Mouse (Mus musculus): ENCODE results near the gene Gm21411.
A peak's percentile ranks its signal among the peaks of the same experiment; 100 is the strongest.
"Not testable (repeated sequence)": the region's sequence is repeated elsewhere in the genome, so short reads cannot be mapped to it uniquely, and the experiment has no call there.

Gm21411 gene

DNA sequence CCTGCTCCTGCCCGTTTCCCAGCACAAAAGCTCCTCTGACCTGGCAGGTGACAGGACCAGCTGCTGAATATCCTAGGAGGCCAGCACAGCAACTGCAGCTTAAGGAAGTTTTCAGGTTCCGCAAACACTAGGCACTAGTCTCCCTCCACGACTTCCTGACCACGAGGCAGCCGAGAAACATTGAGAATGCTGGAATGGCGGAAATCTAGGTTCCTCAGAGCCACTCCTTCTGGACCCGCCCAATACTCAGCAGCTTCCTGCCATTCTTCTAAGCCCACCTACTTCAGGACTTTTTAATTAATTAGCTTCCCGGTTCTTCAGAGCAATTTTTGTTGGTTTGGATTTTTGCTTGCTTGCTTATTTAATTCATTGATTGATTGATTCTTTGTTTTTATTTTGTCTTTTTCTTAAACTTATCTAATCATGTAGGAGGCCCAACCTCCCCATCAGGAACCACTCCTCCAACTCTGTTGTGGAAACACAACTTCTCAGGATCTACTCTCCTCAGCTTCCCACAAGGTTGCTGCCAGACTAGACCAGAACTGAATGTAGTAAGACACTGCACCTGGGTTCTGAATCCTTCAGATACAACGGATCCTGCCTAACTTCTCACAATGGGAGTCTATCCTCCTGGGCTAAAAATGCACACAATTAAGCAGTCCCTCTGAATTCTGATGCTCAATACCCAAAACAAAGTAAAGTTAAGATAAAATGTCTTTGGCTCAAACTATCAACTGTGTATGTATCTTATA lies at the start of gene Gm21411:
TSS of gene Gm21411 (minus strand) at position 205 of the 752 bp plus-strand sequence.
- not testable (repeated sequence) for DNase-seq (ENCODE audit: low spot score in 2 of 2)

DNA sequence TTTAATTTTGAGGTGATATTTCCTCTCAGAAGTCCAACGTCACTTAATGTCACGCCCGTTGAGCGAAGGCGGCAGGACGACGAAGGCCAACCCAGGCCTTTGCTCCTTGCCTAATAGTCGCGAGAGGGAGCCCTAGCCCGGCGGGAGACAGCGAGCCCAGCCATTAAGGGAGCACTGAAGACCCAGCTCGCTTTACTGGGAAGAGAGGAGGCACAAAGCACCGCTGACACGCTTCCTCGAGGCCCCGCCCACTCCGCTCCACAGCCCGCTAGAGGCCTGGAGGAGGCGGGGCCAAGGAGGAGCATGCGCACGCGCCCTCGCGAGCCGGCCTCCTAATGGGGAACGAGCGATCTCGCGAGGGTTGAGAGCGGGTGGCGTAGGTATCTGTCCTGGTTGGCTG lies 32.3 kb upstream of the Gm21411 start:
- not testable (repeated sequence) for DNase-seq (ENCODE audit: low spot score in 2 of 2)

DNA sequence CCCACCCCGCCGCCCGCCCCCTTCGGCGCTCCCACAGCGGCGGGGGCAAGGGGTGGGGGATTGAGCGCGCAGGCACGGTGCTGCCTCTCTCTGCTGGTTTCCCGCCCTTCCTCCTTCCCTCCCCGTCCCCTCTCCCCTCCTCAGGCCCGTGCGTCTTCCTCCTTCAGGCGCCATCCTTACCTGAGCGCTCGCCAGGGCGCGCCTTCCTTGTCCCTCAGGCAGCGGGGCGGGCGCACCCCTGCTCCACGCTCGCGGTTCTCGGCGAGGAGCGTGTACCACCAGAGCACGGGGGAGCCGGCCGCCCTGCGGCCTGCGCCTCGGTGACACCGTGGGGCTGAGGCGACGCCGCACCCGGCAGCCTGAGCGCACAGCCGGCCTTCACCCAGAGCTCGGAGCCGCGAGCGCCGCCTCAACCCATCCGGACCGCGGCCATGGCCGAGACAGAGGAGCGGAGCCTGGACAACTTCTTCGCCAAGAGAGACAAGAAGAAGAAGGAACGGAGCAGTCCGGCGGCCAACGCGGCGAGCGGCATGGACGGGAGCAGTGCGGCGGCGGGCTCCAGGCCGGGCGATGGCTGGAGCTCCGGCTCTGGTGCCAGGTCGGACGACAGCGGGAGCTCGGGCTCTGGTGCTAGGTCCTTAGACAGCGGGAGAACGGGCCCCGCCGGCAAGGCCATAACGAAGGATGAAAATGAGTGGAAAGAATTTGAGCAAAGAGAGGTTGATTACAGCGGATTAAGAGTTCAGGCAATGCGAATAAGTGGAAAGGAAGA lies 23.1 kb upstream of the Gm21411 start:
- no peak for DNase-seq (ENCODE audit: low spot score in 2 of 2)

DNA sequence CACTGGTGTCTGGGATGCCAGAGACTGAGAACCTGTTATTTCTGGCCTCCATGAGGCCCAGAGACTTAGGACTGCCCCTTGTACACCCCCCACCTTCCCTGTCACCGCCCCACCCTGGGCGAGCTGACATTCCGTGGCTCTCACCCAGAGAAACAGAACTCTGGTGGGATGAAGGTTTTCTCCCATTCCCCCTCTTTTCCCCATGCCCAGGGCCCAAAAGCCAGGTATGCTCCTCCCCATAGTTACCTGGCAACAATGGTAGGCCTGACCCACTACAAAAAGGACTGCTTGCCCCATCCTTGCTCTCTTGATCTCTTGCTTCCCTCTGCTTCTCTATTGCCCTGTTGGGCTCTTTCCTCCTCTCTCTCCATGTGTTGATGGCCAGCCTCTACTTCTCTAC lies 5.8 kb upstream of the Gm21411 start:
- DNase-seq (ENCODE audit: low spot score in 2 of 2), result no peak

DNA sequence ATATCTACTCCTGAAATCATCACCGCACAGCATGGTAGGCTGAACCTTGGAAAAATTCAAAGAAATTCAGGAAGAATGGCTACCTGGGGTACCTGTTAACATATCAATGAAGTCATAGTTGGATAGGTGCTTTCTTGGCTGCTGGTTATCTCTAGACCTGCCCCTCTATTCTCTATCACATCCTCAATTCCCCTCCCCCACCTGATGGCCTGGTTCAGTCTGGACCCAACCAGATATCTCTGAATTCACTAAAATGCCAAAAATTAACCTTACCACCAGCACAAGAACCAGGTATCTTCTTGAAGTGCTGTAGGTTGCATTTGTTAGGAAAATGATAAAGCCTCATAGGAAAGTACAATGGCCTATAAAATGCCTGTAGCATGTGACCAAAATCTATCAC lies 1.3 kb downstream of the Gm21411 start:
- DNase-seq (ENCODE audit: low spot score in 2 of 2), result peak in 1 of 2 experiments; percentile 68

DNA sequence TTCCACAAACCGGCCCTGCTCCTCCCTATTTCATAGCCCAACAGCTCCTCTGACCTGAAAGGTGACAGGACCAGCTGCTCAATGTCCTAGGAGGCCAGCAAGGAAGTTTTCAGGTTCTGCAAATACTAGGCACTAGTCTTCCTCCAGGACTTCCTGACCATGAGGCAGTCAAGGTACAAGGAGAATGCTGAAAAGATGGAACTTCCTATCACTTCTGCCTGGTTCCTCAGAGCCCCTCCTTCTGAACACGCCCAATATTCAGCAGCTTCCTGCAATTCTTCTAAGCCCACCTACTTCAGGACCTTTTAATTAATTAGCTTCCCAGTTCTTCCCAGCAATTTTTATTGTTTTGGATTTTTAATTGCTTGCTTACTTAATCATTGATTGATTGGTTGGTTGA lies 4.6 kb downstream of the Gm21411 start:
- not testable (repeated sequence) for DNase-seq (ENCODE audit: low spot score in 2 of 2)

DNA sequence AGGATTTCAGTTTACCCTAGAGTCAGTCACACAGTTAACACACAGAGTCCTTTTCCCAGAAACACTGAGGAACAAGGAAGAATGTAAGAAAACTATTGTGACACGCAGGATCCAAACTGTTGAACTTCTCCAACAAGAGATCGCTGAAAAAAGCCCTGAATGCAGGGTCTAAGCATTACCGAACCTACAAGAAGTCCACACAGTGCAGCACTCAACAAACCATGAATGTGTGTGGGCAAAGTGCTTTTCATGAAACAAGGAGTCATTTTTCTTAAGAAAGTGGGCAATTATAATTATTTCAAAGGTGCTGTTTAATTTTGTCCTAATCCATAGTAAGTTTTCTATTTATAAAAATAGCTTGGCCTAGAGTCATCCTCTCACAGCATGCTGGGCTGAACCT lies 6.3 kb downstream of the Gm21411 start:
- DNase-seq (ENCODE audit: low spot score in 2 of 2), result not testable (repeated sequence)
